19 mouse cellular contexts compared by ENCODE assay signal in genomic region chr11:65448436-65448835, GRCm38 (mm10).
DNase-seq lines count a peak whose midpoint lies in the region; TF ChIP-seq lines count a peak whose summit lies in the region.
"Had no signal": no experiment of that assay in that cellular context is flagged by ENCODE, and none has a peak within 500 bp of the region (broad histone marks: within the 10 kb centered on the region; RNA-seq: fewer than 3 reads in every experiment).

No protein-coding gene starts in this region.

- no peaks in the 10 kb centered on the region for H3K36me3 ChIP-seq in C2C12 (ENCODE audit: control insufficient read depth, insufficient read depth)
- H3K36me3 ChIP-seq: embryonic facial prominence, embryonic 10.5 days; forebrain, embryonic 15.5 days; G1E; heart, embryonic 15.5 days; hindbrain, embryonic 13.5 days had no signal

- no peak for TF ChIP-seq CTCF in C2C12 (IDR thresholded peaks at IDR 0.05; ENCODE audit: control insufficient read depth, insufficient read depth, insufficient read length)

- H3K79me2 ChIP-seq in C2C12 (ENCODE audit: control insufficient read depth, insufficient read depth) = no peaks in the 10 kb centered on the region

- no peaks in the 10 kb centered on the region for H3K27me3 ChIP-seq in C2C12 (ENCODE audit: control insufficient read depth, insufficient read depth, insufficient read length)
- H3K27me3 ChIP-seq: forebrain, embryonic 15.5 days; heart, embryonic 15.5 days; hindbrain, embryonic 13.5 days had no signal

- H3ac ChIP-seq in C2C12 (ENCODE audit: control insufficient read depth, insufficient read length, low read depth) = no peak overlapping the region

- H3K79me3 ChIP-seq in C2C12 (ENCODE audit: low read depth) = no peaks in the 10 kb centered on the region

- H3K4me3 ChIP-seq in C2C12 (ENCODE audit: insufficient read depth, poor library complexity, severe bottlenecking) = no peak overlapping the region
- H3K4me3 ChIP-seq: embryonic facial prominence, embryonic 10.5 days; erythroblast, embryonic 14.5 days; forebrain, embryonic 15.5 days; heart, adult 2 months; heart, embryonic 15.5 days; hindbrain, embryonic 13.5 days had no signal

- DNase-seq in adrenal gland, postnatal 14 days = peak; percentile 12
- no peak for DNase-seq in adrenal gland, postnatal 4 days (ENCODE audit: low spot score in 2 of 2)
- DNase-seq in adrenal gland, postnatal 36 days = peak; percentile 14 to 34
- DNase-seq in B cell, adult 2 months = no peak
- no peak for DNase-seq in lung, postnatal 4 days
- no peak for DNase-seq in heart, adult 11 months
- DNase-seq: cerebellum, adult 2 months; cerebellum, postnatal 10 days; gastrocnemius, postnatal 10 days; heart, adult 2 months; heart, postnatal 14 days; kidney, adult 18-20 months had no signal

TF ChIP-seq in C2C12, 6 proteins besides CTCF, POLR2A, EP300 and RAD21:
- TF ChIP-seq MYOG (IDR thresholded peaks at IDR 0.05; ENCODE audit: control insufficient read depth, extremely low read depth, insufficient read length) = no peak
- TF ChIP-seq MYOD1 (IDR thresholded peaks at IDR 0.05; ENCODE audit: control insufficient read depth, insufficient read length, low read depth) = no peak
- peak; percentile 92 for TF ChIP-seq FOSL1 (IDR thresholded peaks at IDR 0.05; ENCODE audit: insufficient read depth, low read length, poor library complexity, severe bottlenecking)
- peak; percentile 64 for TF ChIP-seq CEBPB (IDR thresholded peaks at IDR 0.05; ENCODE audit: low read depth)
- TF ChIP-seq USF1 (IDR thresholded peaks at IDR 0.05; ENCODE audit: low read depth) = peak; percentile 99
- peak; percentile 78 for TF ChIP-seq MAX (IDR thresholded peaks at IDR 0.05)
TF ChIP-seq in C2C12: peak in this region for 4.

Comparison
In these comparisons a context has a peak if more than half of its experiments do, and no peak if none do; other contexts are left out.
1. DNase-seq: peak in adrenal gland, postnatal 14 days (single experiment) and adrenal gland, postnatal 36 days (2 of 2); none in adrenal gland, postnatal 4 days (0 of 2), B cell, adult 2 months (0 of 2), lung, postnatal 4 days (0 of 2) and heart, adult 11 months (single experiment).